In the genomic region with DNA sequence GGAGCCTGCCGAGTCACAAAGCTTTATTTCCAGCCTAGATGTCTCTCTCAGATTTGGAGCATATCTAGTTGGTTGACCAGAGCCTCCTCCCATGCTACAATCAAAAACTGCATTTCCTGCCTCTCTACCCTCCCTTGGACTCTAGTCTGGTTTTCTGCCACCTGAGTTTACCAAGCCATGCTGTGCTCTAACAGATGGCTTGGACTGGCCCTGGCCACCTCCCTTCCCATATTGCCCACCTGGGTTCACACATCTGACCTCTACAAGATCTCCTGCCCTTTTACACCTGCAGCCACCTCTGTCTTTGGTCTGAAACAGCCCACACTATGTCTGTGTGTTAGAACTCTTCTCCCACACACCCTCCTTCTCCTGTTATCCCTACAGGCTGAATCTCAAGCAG, we compare ENCODE assay signal across 26 mouse cellular contexts. TPM values are rescaled to one million over a fixed set of nuclear protein-coding genes. Genes with fewer than 3 reads are reported as not detected.
DNase-seq lines count a peak whose midpoint lies in the region; ATAC-seq lines count a peak whose summit lies in the region.
"Had no signal": no experiment of that assay in that cellular context is flagged by ENCODE, and none has a peak within 500 bp of the region (broad histone marks: within the 10 kb centered on the region; RNA-seq: fewer than 3 reads in every experiment).

No protein-coding gene starts in this region.

- no peak for DNase-seq in midbrain, embryonic 10.5 days (ENCODE audit: low spot score)
- DNase-seq in cerebellum, adult 18-20 months = peak; percentile 36 to 48
- DNase-seq in cerebellum, postnatal 10 days = peak; percentile 23 to 27
- no peak for DNase-seq in retina, postnatal 1 day
- no peak for DNase-seq in thymus, postnatal 4 days
- DNase-seq: adrenal gland, postnatal 25 days; embryo, embryonic 11 days; forebrain, postnatal 0 days; heart, adult 2 months; heart, postnatal 4 days; kidney, adult 11 months; kidney, postnatal 14 days; layer of hippocampus, adult 9-11 months; liver, postnatal 0 days; lung, postnatal 36 days; right cerebral cortex, postnatal 25 days; thymus, postnatal 25 days had no signal

- 0 out of 2 replicates have a peak, but pooled peaks cover 2% of the 10 kb centered on the region for H3K36me3 ChIP-seq in midbrain, embryonic 10.5 days
- no peaks in the 10 kb centered on the region for H3K36me3 ChIP-seq in midbrain, embryonic 15.5 days (replicated peaks)
- H3K36me3 ChIP-seq: embryonic facial prominence, embryonic 12.5 days; heart, embryonic 12.5 days; midbrain, embryonic 13.5 days; neural tube, embryonic 15.5 days had no signal

- H3K4me2 ChIP-seq in midbrain, embryonic 15.5 days = no peak overlapping the region
- H3K4me2 ChIP-seq: embryonic facial prominence, embryonic 12.5 days; heart, embryonic 12.5 days; hindbrain, embryonic 14.5 days; liver, embryonic 12.5 days; midbrain, embryonic 13.5 days; neural tube, embryonic 15.5 days had no signal

- peak overlapping the region; percentile 38; the same call in 1 of the 2 replicates for H3K27ac ChIP-seq in midbrain, embryonic 10.5 days (replicated peaks)
- no peak overlapping the region for H3K27ac ChIP-seq in midbrain, embryonic 15.5 days
- H3K27ac ChIP-seq: embryonic facial prominence, embryonic 12.5 days; heart, adult 2 months; hindbrain, embryonic 14.5 days; liver, embryonic 12.5 days; midbrain, embryonic 13.5 days; neural tube, embryonic 15.5 days had no signal

- H3K9ac ChIP-seq in midbrain, embryonic 15.5 days = no peak overlapping the region
- H3K9ac ChIP-seq: embryonic facial prominence, embryonic 12.5 days; forebrain, postnatal 0 days; heart, embryonic 12.5 days; hindbrain, embryonic 14.5 days; liver, embryonic 12.5 days; liver, postnatal 0 days; midbrain, embryonic 13.5 days; neural tube, embryonic 15.5 days had no signal

- no peaks in the 10 kb centered on the region for H3K27me3 ChIP-seq in midbrain, embryonic 10.5 days (ENCODE audit: low read depth, poor library complexity, severe bottlenecking)
- no peaks in the 10 kb centered on the region for H3K27me3 ChIP-seq in midbrain, embryonic 15.5 days (replicated peaks)
- H3K27me3 ChIP-seq: embryonic facial prominence, embryonic 12.5 days; heart, embryonic 12.5 days; liver, embryonic 12.5 days; midbrain, embryonic 13.5 days; neural tube, embryonic 15.5 days had no signal

- no peaks in the 10 kb centered on the region for H3K9me3 ChIP-seq in midbrain, embryonic 10.5 days (replicated peaks)
- H3K9me3 ChIP-seq in midbrain, embryonic 15.5 days = no peaks in the 10 kb centered on the region
- H3K9me3 ChIP-seq: embryonic facial prominence, embryonic 12.5 days; heart, embryonic 12.5 days; liver, embryonic 12.5 days; midbrain, embryonic 13.5 days; neural tube, embryonic 15.5 days had no signal

- peaks cover 27% of the 10 kb centered on the region for H3K4me1 ChIP-seq in midbrain, embryonic 10.5 days
- H3K4me1 ChIP-seq in midbrain, embryonic 15.5 days = 0 out of 2 replicates have a peak, but pooled peaks cover 4% of the 10 kb centered on the region
- H3K4me1 ChIP-seq: embryonic facial prominence, embryonic 12.5 days had no signal

- WGBS in midbrain, embryonic 10.5 days = 84% methylated on average over 1 of the region's 1 CpGs
- WGBS in midbrain, embryonic 15.5 days = 94% methylated on average over 1 of the region's 1 CpGs

- no peak overlapping the region for H3K4me3 ChIP-seq in midbrain, embryonic 10.5 days
- no peak overlapping the region for H3K4me3 ChIP-seq in midbrain, embryonic 15.5 days
- H3K4me3 ChIP-seq: embryonic facial prominence, embryonic 12.5 days; heart, adult 2 months; heart, embryonic 12.5 days; liver, embryonic 12.5 days; midbrain, embryonic 13.5 days; neural tube, embryonic 15.5 days had no signal

- ATAC-seq in midbrain, embryonic 15.5 days (replicated peaks) = no peak
- ATAC-seq in erythroblast, adult 5-6 weeks (replicated peaks; ENCODE audit: low FRiP score, poor library complexity, severe bottlenecking) = no peak
- ATAC-seq: forebrain, postnatal 0 days; inflammation-experienced regulatory T-cells, adult 6 months; liver, embryonic 12.5 days; liver, postnatal 0 days; midbrain, embryonic 13.5 days had no signal

RNA-seq across cellular contexts. Expression of gene Map2k5, which starts 29.6 kb away (rescaled TPM):
- polyA plus RNA-seq in midbrain, embryonic 10.5 days (2016; fragmentation: Nextera tagmentation; extraction: Ambion mirVana) = 32.9 and 36.1 TPM in 2 replicates
- polyA plus RNA-seq in midbrain, embryonic 15.5 days (2015; fragmentation: Nextera tagmentation; extraction: Ambion mirVana) = 38.7 and 40.5 TPM in 2 replicates
- total RNA-seq in erythroblast, adult 5-6 weeks (2015; ENCODE audit: low replicate concordance) = 3.1 and 8.2 TPM in 2 replicates
- 4.6 and 6.8 TPM in 2 replicates for total RNA-seq in erythroblast, adult 5-6 weeks (2017; ENCODE audit: low replicate concordance)

RNA-seq across cellular contexts. Expression of gene 2300009A05Rik, which starts 50.9 kb away (rescaled TPM):
- polyA plus RNA-seq in midbrain, embryonic 10.5 days (2016; fragmentation: Nextera tagmentation; extraction: Ambion mirVana) = 46.4 and 47.5 TPM in 2 replicates
- 63.0 and 64.5 TPM in 2 replicates for polyA plus RNA-seq in midbrain, embryonic 15.5 days (2015; fragmentation: Nextera tagmentation; extraction: Ambion mirVana)
- 6.1 TPM in 1 of 2 replicates, not detected in the other for total RNA-seq in erythroblast, adult 5-6 weeks (2015; ENCODE audit: low replicate concordance)
- total RNA-seq in erythroblast, adult 5-6 weeks (2017; ENCODE audit: low replicate concordance) = 0.43 and 0.70 TPM in 2 replicates

Comparison
In these comparisons a context has a peak if more than half of its experiments do, and no peak if none do; other contexts are left out.
1. DNase-seq: peak in cerebellum, adult 18-20 months (2 of 2) and cerebellum, postnatal 10 days (2 of 2); none in midbrain, embryonic 10.5 days (single experiment), retina, postnatal 1 day (single experiment) and thymus, postnatal 4 days (single experiment).